Mouse (Mus musculus) limb, embryonic 12.5 days (tissue): ENCODE measurements around the gene Qpctl. TPM values are rescaled to one million over a fixed set of nuclear protein-coding genes. Genes with fewer than 3 reads are reported as not detected.
A peak's percentile ranks its signal among the peaks of the same experiment; 100 is the strongest.
"Not testable (repeated sequence)": the region's sequence is repeated elsewhere in the genome, so short reads cannot be mapped to it uniquely, and the experiment has no call there.

ENCODE experiments used
- ATAC-seq: fragments of 200-750 bp; cut with Nextera tagmentation; 2 replicates; pipeline ENCODE4 v1.8.0; 2017; ENCODE audit warnings: low read depth, moderate TSS enrichment; ENCODE audit not compliant: insufficient number of reproducible peaks, insufficient read depth, low FRiP score, low TSS enrichment
- H3K27ac ChIP-seq: fragments of 300-500 bp; sonication (generic); 2 replicates; pipeline ENCODE4 v1.5.1; 2016; ENCODE audit warnings: mild to moderate bottlenecking, moderate library complexity
- H3K27me3 ChIP-seq: fragments of 300-500 bp; sonication (generic); 2 replicates; pipeline ENCODE4 v1.6.1; 2016; ENCODE audit warnings: mild to moderate bottlenecking, moderate library complexity
- H3K36me3 ChIP-seq: fragments of 300-500 bp; sonication (generic); 2 replicates; pipeline ENCODE4 v1.6.1; 2016; ENCODE audit warnings: mild to moderate bottlenecking, moderate library complexity
- H3K4me1 ChIP-seq: fragments of 300-500 bp; sonication (generic); replicated peaks from 2 replicates; pipeline ENCODE4 v1.6.1; 2016
- H3K4me2 ChIP-seq: fragments of 300-500 bp; sonication (generic); 2 replicates; pipeline ENCODE4 v1.6.1; 2016; ENCODE audit warnings: mild to moderate bottlenecking, moderate library complexity
- H3K4me3 ChIP-seq: fragments of 300-500 bp; sonication (generic); replicated peaks from 2 replicates; pipeline ENCODE4 v1.5.1; 2016; ENCODE audit warnings: mild to moderate bottlenecking
- H3K9ac ChIP-seq: fragments of 300-500 bp; sonication (generic); replicated peaks from 2 replicates; pipeline ENCODE4 v1.6.1; 2016; ENCODE audit warnings: mild to moderate bottlenecking, moderate library complexity
- H3K9me3 ChIP-seq: fragments of 300-500 bp; sonication (generic); 2 replicates; pipeline ENCODE4 v1.6.1; 2016; ENCODE audit warnings: mild to moderate bottlenecking, moderate library complexity
- WGBS: fragments of 180-500 bp; shearing (Covaris S2); methylation state at CpG from one replicate; pipeline ENCODE4 v1.1.7; 2016; 5-methylcytosine and 5-hydroxymethylcytosine counted together
- polyA plus RNA-seq: library from polyadenylated mRNA; unstranded; fragments of >200 nt; fragmentation: Nextera tagmentation; extraction: Ambion mirVana; gene quantifications from 2 replicates; pipeline ENCODE4 v1.2.1, GENCODE M21; 2016

The Qpctl gene
- polyA plus RNA-seq, 1 experiment from 2014 or later, result 15.9 TPM

DNA sequence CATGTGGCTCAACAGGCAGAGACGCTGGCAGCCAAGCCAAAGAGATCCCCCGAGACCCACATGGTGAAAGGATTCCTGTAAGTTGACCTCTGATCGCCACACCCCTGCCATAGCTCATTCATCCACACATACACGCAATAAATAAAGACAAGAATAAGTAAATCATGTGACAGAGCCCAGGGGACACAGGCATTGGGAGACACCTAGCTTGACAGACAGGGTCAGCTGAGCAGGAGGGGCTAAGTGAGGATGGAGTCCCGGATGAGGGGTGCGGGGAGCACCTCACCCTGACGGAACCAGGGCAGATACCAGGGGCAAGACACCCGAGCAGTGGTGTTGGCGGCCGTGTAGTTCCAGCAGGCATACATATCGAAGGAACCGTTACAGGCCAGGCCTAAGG, 14.7 kb upstream of the Qpctl start:
- H3K36me3 ChIP-seq, result no peaks in the 10 kb centered on the region
- H3K4me3 ChIP-seq, result peak overlapping the region; percentile 19
- peaks cover 81% of the 10 kb centered on the region for H3K27me3 ChIP-seq
- no peaks in the 10 kb centered on the region for H3K9me3 ChIP-seq
- H3K4me2 ChIP-seq, result peak overlapping the region; percentile 37
- H3K4me1 ChIP-seq, result peaks cover 35% of the 10 kb centered on the region
- no peak overlapping the region for H3K9ac ChIP-seq
- no peak; the same call in none of the 2 replicates for ATAC-seq
- WGBS, result 26% methylated on average over 12 of the region's 12 CpGs
- no peak overlapping the region for H3K27ac ChIP-seq

GRCm38 (mm10) chr7:19162928-19163327, 13.8 kb upstream of the Qpctl start:
- H3K27me3 ChIP-seq, result peaks cover 82% of the 10 kb centered on the region
- ATAC-seq, result no peak
- no peak overlapping the region for H3K4me3 ChIP-seq
- no peaks in the 10 kb centered on the region for H3K9me3 ChIP-seq
- no peak overlapping the region for H3K27ac ChIP-seq
- WGBS, result 75% methylated on average over 7 of the region's 7 CpGs
- H3K9ac ChIP-seq, result no peak overlapping the region
- no peak overlapping the region for H3K4me2 ChIP-seq
- H3K36me3 ChIP-seq, result no peaks in the 10 kb centered on the region
- peaks cover 35% of the 10 kb centered on the region for H3K4me1 ChIP-seq

GRCm38 (mm10) chr7:19160115-19160514, 11.0 kb upstream of the Qpctl start:
- Histone ChIP-seq H3K36me3 (peaks cover 5% of the 10 kb centered on the region), H3K4me1 (peaks cover 30% of the 10 kb centered on the region), H3K9ac (no peak overlapping the region; the same call in 1 of the 2 replicates), H3K27ac (no peak overlapping the region), H3K27me3 (peaks cover 65% of the 10 kb centered on the region), H3K9me3 (no peaks in the 10 kb centered on the region), H3K4me3 (peak overlapping the region; percentile 42), H3K4me2 (peak overlapping the region; percentile 66)
- WGBS, result 2% methylated on average over 20 of the region's 20 CpGs
- no peak for ATAC-seq

- Histone ChIP-seq H3K9me3 (no peaks in the 10 kb centered on the region), H3K27me3 (peaks cover 58% of the 10 kb centered on the region), H3K4me2 (peak overlapping the region; percentile 66), H3K4me3 (peak overlapping the region; percentile 42; the same call in 1 of the 2 replicates), H3K27ac (no peak overlapping the region), H3K9ac (peak overlapping the region; percentile 31; the same call in 1 of the 2 replicates), H3K36me3 (peaks cover 11% of the 10 kb centered on the region), H3K4me1 (peaks cover 23% of the 10 kb centered on the region)
- WGBS, result 11% methylated on average over 18 of the region's 18 CpGs
- ATAC-seq, result no peak
These were observed 10.3 kb upstream of the Qpctl start for GRCm38 (mm10) chr7:19159411-19159810.

- Histone ChIP-seq H3K27me3 (peaks cover 50% of the 10 kb centered on the region), H3K4me3 (no peak overlapping the region), H3K4me2 (no peak overlapping the region), H3K9ac (no peak overlapping the region), H3K4me1 (peaks cover 19% of the 10 kb centered on the region), H3K36me3 (peaks cover 19% of the 10 kb centered on the region), H3K27ac (no peak overlapping the region), H3K9me3 (no peaks in the 10 kb centered on the region)
- ATAC-seq, result no peak
- WGBS, result 49% methylated on average over 11 of the region's 11 CpGs
These were observed 9.5 kb upstream of the Qpctl start for GRCm38 (mm10) chr7:19158601-19159000.

DNA sequence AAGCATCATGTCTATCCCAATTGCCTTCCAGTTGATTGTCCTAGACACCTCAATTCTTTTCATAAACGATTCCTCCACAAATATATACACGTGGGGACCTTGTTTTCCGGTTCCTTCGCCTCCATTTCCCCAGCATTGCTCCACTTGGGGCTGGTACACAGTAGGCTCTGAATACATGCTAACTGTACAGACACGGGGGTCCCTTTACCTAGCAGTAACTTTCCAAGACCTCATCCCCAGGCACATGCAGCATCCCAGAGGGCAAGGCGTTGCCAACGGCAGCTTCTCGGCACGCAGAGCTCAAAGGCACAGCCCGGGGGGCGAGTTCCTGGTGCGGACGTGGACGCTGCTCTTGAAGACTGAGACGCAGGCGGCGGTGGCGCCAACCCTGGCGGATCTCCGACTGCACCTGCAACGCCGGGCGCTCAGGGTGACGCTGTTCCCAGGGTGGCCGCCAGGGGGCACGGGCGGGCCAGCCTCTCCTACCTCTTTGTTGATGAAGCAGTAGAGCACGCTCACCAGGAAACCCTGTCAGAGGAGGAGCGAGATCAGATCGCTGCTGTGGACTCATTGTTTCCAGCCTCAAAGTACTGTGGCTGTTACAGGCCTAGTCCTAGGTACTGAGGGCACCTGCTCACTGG, 8.2 kb upstream of the Qpctl start:
- Histone ChIP-seq H3K4me1 (peaks cover 16% of the 10 kb centered on the region), H3K36me3 (peaks cover 32% of the 10 kb centered on the region), H3K9me3 (no peaks in the 10 kb centered on the region), H3K4me2 (peak overlapping the region; percentile 41), H3K9ac (peak overlapping the region; percentile 40; the same call in 1 of the 2 replicates), H3K4me3 (0 out of 2 replicates have a peak overlapping the region, but pooled peaks have one; percentile 15), H3K27ac (no peak overlapping the region), H3K27me3 (peaks cover 38% of the 10 kb centered on the region)
- ATAC-seq, result peak; percentile 62; the same call in 1 of the 2 replicates
- 6% methylated on average over 30 of the region's 30 CpGs for WGBS

GRCm38 (mm10) chr7:19155825-19156475, 6.9 kb upstream of the Qpctl start:
- Histone ChIP-seq H3K4me3 (no peak overlapping the region), H3K4me1 (peaks cover 16% of the 10 kb centered on the region), H3K27ac (no peak overlapping the region), H3K27me3 (peaks cover 28% of the 10 kb centered on the region), H3K36me3 (peaks cover 45% of the 10 kb centered on the region), H3K9me3 (no peaks in the 10 kb centered on the region), H3K4me2 (no peak overlapping the region), H3K9ac (no peak overlapping the region)
- 39% methylated on average over 13 of the region's 13 CpGs for WGBS
- no peak for ATAC-seq

DNA sequence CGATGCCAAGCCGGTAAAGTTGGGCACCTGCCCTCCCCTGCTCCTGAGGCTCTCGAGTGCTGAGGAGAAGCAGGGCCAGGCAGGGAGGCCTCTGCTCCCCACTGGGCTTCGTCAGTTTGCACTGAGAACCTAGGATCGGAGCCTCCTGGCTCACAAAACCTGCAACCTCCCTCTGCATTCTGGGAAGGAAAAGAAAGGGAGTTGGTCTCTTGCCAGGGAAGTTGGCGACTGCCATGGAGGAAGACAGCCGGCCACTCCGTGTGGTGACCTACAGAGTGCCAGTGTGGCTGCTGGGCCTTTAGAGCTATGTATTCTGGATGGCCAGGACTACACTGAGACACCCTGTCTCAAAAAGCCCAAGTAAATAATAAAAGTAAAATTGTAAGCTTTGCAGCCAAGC, 5.7 kb upstream of the Qpctl start:
- Histone ChIP-seq H3K27me3 (peaks cover 16% of the 10 kb centered on the region), H3K27ac (no peak overlapping the region), H3K4me2 (no peak overlapping the region), H3K4me3 (no peak overlapping the region), H3K36me3 (peaks cover 45% of the 10 kb centered on the region), H3K9ac (no peak overlapping the region), H3K4me1 (peaks cover 15% of the 10 kb centered on the region), H3K9me3 (no peaks in the 10 kb centered on the region)
- ATAC-seq, result no peak
- WGBS, result 82% methylated on average over 8 of the region's 8 CpGs

DNA sequence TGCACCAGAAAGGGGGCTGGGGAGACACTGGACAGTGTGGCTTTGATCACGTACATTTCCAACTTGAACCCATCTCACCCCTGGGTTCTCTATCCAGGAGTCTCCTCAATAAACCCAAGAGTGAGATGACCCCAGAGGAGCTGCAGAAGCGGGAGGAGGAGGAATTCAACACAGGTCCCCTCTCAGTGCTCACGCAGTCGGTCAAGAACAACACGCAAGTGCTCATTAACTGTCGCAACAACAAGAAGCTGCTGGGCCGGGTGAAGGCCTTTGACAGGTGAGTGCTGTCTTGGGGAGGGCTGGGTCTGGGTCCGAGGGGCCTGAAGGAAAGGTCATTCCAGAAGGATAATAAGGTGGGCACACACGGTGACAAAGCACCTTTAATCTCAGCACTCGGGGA, 2.0 kb upstream of the Qpctl start:
- 90% methylated on average over 10 of the region's 10 CpGs for WGBS
- not testable (repeated sequence) for H3K27ac ChIP-seq, H3K27me3 ChIP-seq, H3K9me3 ChIP-seq, ATAC-seq
- Histone ChIP-seq H3K36me3 (peaks cover 53% of the 10 kb centered on the region), H3K4me3 (peak overlapping the region; percentile 69; the same call in 1 of the 2 replicates), H3K4me1 (peaks cover 16% of the 10 kb centered on the region), H3K4me2 (peak overlapping the region; percentile 86; the same call in 1 of the 2 replicates), H3K9ac (0 out of 2 replicates have a peak overlapping the region, but pooled peaks have one; percentile 74)

GRCm38 (mm10) chr7:19149626-19150025, 535 bp upstream of the Qpctl start, which contains the start of gene Snrpd2:
Snrpd2 (plus strand) TSS chr7:19149722.
- Histone ChIP-seq H3K4me3 (peak within 1 kb of the TSS; percentile 69), H3K27ac (peak within 1 kb of the TSS; percentile 82), H3K9me3 (no peaks in the 10 kb centered on the region), H3K4me2 (peak within 1 kb of the TSS; percentile 86), H3K9ac (peak within 1 kb of the TSS; percentile 74), H3K36me3 (peaks cover 50% of the 10 kb centered on the region), H3K4me1 (peaks cover 16% of the 10 kb centered on the region), H3K27me3 (no peaks in the 10 kb centered on the region)
- ATAC-seq, result peak; percentile 93
- under 1% methylated on average over 24 of the region's 24 CpGs for WGBS

DNA sequence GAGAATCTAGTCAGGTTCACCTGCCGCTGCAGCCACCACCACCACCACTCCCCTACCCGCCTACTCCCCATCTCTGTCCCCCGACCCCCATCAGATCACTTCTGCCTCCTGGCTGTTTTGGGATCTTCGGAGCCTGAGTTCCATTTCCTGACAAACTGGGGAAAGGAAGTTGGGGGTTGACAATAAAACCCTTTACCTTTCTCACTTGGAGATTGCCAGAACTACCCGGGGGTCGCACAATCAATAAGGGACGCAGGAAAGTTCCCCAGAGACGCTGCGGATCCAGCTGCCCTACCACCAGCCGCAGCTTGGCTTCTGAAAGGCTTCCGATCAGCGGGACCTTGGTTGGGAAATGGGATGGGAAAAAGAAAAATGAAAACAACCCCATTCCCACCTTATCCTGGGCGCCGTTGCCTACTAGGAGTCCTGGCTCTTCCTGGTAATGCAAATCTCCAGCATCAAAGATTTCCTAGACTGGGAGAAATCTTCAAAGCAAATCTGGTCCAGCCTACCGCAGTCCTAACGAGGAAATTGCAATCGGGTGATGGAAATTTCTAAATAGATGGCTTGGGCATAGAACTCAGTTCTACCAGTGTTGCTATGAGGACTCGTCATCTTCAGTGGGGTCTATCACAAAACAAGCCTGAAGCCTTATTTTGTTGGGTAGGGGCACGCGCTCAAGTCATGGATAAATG, 764 bp downstream of the Qpctl start:
- H3K27me3 ChIP-seq, result no peaks in the 10 kb centered on the region
- H3K36me3 ChIP-seq, result peaks cover 38% of the 10 kb centered on the region
- no peaks in the 10 kb centered on the region for H3K9me3 ChIP-seq
- H3K4me3 ChIP-seq, result peak overlapping the region; percentile 69
- ATAC-seq, result no peak
- peak overlapping the region; percentile 86 for H3K4me2 ChIP-seq
- 12% methylated on average over 20 of the region's 20 CpGs for WGBS
- peak overlapping the region; percentile 82; the same call in 1 of the 2 replicates for H3K27ac ChIP-seq
- H3K9ac ChIP-seq, result peak overlapping the region; percentile 58
- H3K4me1 ChIP-seq, result peaks cover 16% of the 10 kb centered on the region
